Mouse (Mus musculus) embryonic facial prominence, embryonic 14.5 days (tissue): ENCODE measurements around the gene Stag1. TPM values are rescaled to one million over a fixed set of nuclear protein-coding genes. Genes with fewer than 3 reads are reported as not detected.

Experiments
- ATAC-seq: fragments of 200-750 bp; cut with Nextera tagmentation; 2 replicates; pipeline ENCODE4 v1.8.0; 2017; ENCODE audit warnings: low read depth, moderate number of reproducible peaks, moderate TSS enrichment
- DNase-seq: peaks from one replicate; pipeline ENCODE4 v3.0.0-alpha.2; 2015; ENCODE audit warnings: low spot score
- H3K27ac ChIP-seq: fragments of 300-500 bp; sonication (generic); replicated peaks from 2 replicates; pipeline ENCODE4 v1.5.1; 2014; ENCODE audit warnings: low read depth, mild to moderate bottlenecking, low read length, moderate library complexity
- H3K27me3 ChIP-seq: fragments of 300-500 bp; sonication (generic); replicated peaks from 2 replicates; pipeline ENCODE4 v1.6.1; 2014; ENCODE audit warnings: low read length; ENCODE audit not compliant: control insufficient read depth, insufficient read depth
- H3K36me3 ChIP-seq: fragments of 300-500 bp; sonication (generic); 2 replicates; pipeline ENCODE4 v1.6.1; 2014; ENCODE audit warnings: low read length, mixed read lengths; ENCODE audit not compliant: control insufficient read depth, insufficient read depth
- H3K4me1 ChIP-seq: fragments of 300-500 bp; sonication (generic); 2 replicates; pipeline ENCODE4 v1.6.1; 2014; ENCODE audit warnings: antibody characterized with exemption, low read length; ENCODE audit not compliant: control insufficient read depth, insufficient read depth
- H3K4me2 ChIP-seq: fragments of 300-500 bp; sonication (generic); 2 replicates; pipeline ENCODE4 v1.6.1; 2014; ENCODE audit warnings: low read depth, mild to moderate bottlenecking, low read length, moderate library complexity, mixed read lengths
- H3K4me3 ChIP-seq: fragments of 300-500 bp; sonication (generic); 2 replicates; pipeline ENCODE4 v1.5.1; 2014; ENCODE audit warnings: low read depth, mild to moderate bottlenecking, low read length
- H3K9ac ChIP-seq: fragments of 300-500 bp; sonication (generic); 2 replicates; pipeline ENCODE4 v1.6.1; 2014; ENCODE audit warnings: low read depth, mild to moderate bottlenecking, low read length, moderate library complexity, mixed read lengths
- H3K9me3 ChIP-seq: fragments of 300-500 bp; sonication (generic); 2 replicates; pipeline ENCODE4 v1.6.1; 2016; ENCODE audit warnings: low read length; ENCODE audit not compliant: control insufficient read depth
- WGBS: fragments of 180-500 bp; shearing (Covaris S2); extraction: QIAGEN DNeasy Blood & Tissue Kit; methylation state at CpG from one replicate; pipeline ENCODE4 v1.1.7; 2014; 5-methylcytosine and 5-hydroxymethylcytosine counted together
- polyA plus RNA-seq: library from polyadenylated mRNA; unstranded; fragments of >200 nt; fragmentation: Nextera tagmentation; extraction: Ambion mirVana; gene quantifications from 2 replicates; pipeline ENCODE4 v1.2.1, GENCODE M21; 2014

The Stag1 gene
- polyA plus RNA-seq, 1 experiment from 2014 or later: 40.9 TPM

GRCm38 (mm10) chr9:100978666-100979065 is 381.1 kb downstream of the Stag1 start:
- DNase-seq (no peak), ATAC-seq (no peak)
- peaks cover 15% of the 10 kb centered on the region for H3K36me3 ChIP-seq
- H3K4me1 ChIP-seq: 0 out of 2 replicates have a peak, but pooled peaks cover 3% of the 10 kb centered on the region
- no peak overlapping the region for H3K4me3 ChIP-seq
- H3K4me2 ChIP-seq: no peak overlapping the region
- H3K27ac ChIP-seq: no peak overlapping the region
- H3K27me3 ChIP-seq: no peaks in the 10 kb centered on the region
- H3K9me3 ChIP-seq: no peaks in the 10 kb centered on the region
- 93% methylated on average over 5 of the region's 5 CpGs for WGBS
- H3K9ac ChIP-seq: no peak overlapping the region

GRCm38 (mm10) chr9:100979260-100979659 is 381.7 kb downstream of the Stag1 start:
- no peak overlapping the region for H3K4me3 ChIP-seq
- H3K9ac ChIP-seq: no peak overlapping the region
- ATAC-seq (peak; percentile 84), DNase-seq (peak; percentile 63)
- no peaks in the 10 kb centered on the region for H3K27me3 ChIP-seq
- H3K27ac ChIP-seq: no peak overlapping the region
- 37% methylated on average over 5 of the region's 5 CpGs for WGBS
- no peaks in the 10 kb centered on the region for H3K9me3 ChIP-seq
- peaks cover 21% of the 10 kb centered on the region for H3K36me3 ChIP-seq
- 0 out of 2 replicates have a peak, but pooled peaks cover 3% of the 10 kb centered on the region for H3K4me1 ChIP-seq
- H3K4me2 ChIP-seq: no peak overlapping the region

- no peak for DNase-seq
- Histone ChIP-seq H3K4me3 (no peak overlapping the region), H3K9ac (no peak overlapping the region), H3K4me1 (0 out of 2 replicates have a peak, but pooled peaks cover 3% of the 10 kb centered on the region), H3K36me3 (peaks cover 48% of the 10 kb centered on the region), H3K4me2 (no peak overlapping the region), H3K9me3 (no peaks in the 10 kb centered on the region), H3K27ac (no peak overlapping the region), H3K27me3 (no peaks in the 10 kb centered on the region)
- WGBS: 81% methylated on average over 7 of the region's 7 CpGs
- ATAC-seq: no peak
Observed at GRCm38 (mm10) chr9:100982786-100983185, 385.2 kb downstream of the Stag1 start.

- Histone ChIP-seq H3K9me3 (peaks cover 8% of the 10 kb centered on the region; the same call in 1 of the 2 replicates), H3K4me3 (no peak overlapping the region), H3K4me1 (no peaks in the 10 kb centered on the region), H3K9ac (no peak overlapping the region), H3K36me3 (peaks cover 58% of the 10 kb centered on the region), H3K27ac (no peak overlapping the region), H3K27me3 (no peaks in the 10 kb centered on the region), H3K4me2 (no peak overlapping the region)
- no peak for DNase-seq
- no peak for ATAC-seq
- 94% methylated on average over 25 of the region's 25 CpGs for WGBS
Observed at GRCm38 (mm10) chr9:100984381-100985310, 387.0 kb downstream of the Stag1 start.

GRCm38 (mm10) chr9:100987006-100987405 is 389.4 kb downstream of the Stag1 start:
- no peak overlapping the region for H3K27ac ChIP-seq
- H3K4me2 ChIP-seq: no peak overlapping the region
- H3K9ac ChIP-seq: no peak overlapping the region
- H3K4me3 ChIP-seq: no peak overlapping the region
- H3K4me1 ChIP-seq: no peaks in the 10 kb centered on the region
- peaks cover 59% of the 10 kb centered on the region for H3K36me3 ChIP-seq
- H3K9me3 ChIP-seq: peaks cover 9% of the 10 kb centered on the region; the same call in 1 of the 2 replicates
- 95% methylated on average over 5 of the region's 5 CpGs for WGBS
- DNase-seq: no peak
- ATAC-seq: no peak
- no peaks in the 10 kb centered on the region for H3K27me3 ChIP-seq

- Histone ChIP-seq H3K4me1 (no peaks in the 10 kb centered on the region), H3K4me3 (no peak overlapping the region), H3K9me3 (peaks cover 9% of the 10 kb centered on the region; the same call in 1 of the 2 replicates), H3K4me2 (no peak overlapping the region), H3K27ac (no peak overlapping the region), H3K9ac (no peak overlapping the region), H3K27me3 (no peaks in the 10 kb centered on the region), H3K36me3 (peaks cover 56% of the 10 kb centered on the region)
- WGBS: 86% methylated on average over 3 of the region's 3 CpGs
- no peak for ATAC-seq
- DNase-seq: no peak
Observed at GRCm38 (mm10) chr9:100987850-100988249, 390.3 kb downstream of the Stag1 start.

- WGBS: 88% methylated on average over 5 of the region's 5 CpGs
- ATAC-seq: no peak
- peaks cover 55% of the 10 kb centered on the region for H3K36me3 ChIP-seq
Observed at GRCm38 (mm10) chr9:100990609-100991008, 393.0 kb downstream of the Stag1 start.

GRCm38 (mm10) chr9:100991321-100991720 is 393.7 kb downstream of the Stag1 start:
- peaks cover 48% of the 10 kb centered on the region for H3K36me3 ChIP-seq
- H3K9me3 ChIP-seq: peaks cover 9% of the 10 kb centered on the region; the same call in 1 of the 2 replicates
- H3K9ac ChIP-seq: no peak overlapping the region
- no peak overlapping the region for H3K4me3 ChIP-seq
- DNase-seq: no peak
- 93% methylated on average over 2 of the region's 2 CpGs for WGBS
- no peaks in the 10 kb centered on the region for H3K27me3 ChIP-seq
- no peaks in the 10 kb centered on the region for H3K4me1 ChIP-seq
- H3K27ac ChIP-seq: no peak overlapping the region
- ATAC-seq: no peak
- no peak overlapping the region for H3K4me2 ChIP-seq

More at GRCm38 (mm10) chr9:100990609-100991008, 393.0 kb downstream of the Stag1 start:
- no peaks in the 10 kb centered on the region for H3K4me1 ChIP-seq
- no peak overlapping the region for H3K9ac ChIP-seq
- H3K4me3 ChIP-seq: no peak overlapping the region
- no peak for DNase-seq
- H3K4me2 ChIP-seq: no peak overlapping the region
- H3K9me3 ChIP-seq: peaks cover 9% of the 10 kb centered on the region; the same call in 1 of the 2 replicates
- H3K27me3 ChIP-seq: no peaks in the 10 kb centered on the region
- H3K27ac ChIP-seq: no peak overlapping the region
